Mouse (Mus musculus) right cerebral cortex, adult 2 months (tissue): Measurements from ENCODE around the gene Oxtr.

Experiments
- DNase-seq, 2 experiments: peaks; one replicate each; pipeline ENCODE4 v3.0.0; 2021 to 2022; ENCODE audit warnings: low spot score in 2 of 2

The Oxtr gene

DNA sequence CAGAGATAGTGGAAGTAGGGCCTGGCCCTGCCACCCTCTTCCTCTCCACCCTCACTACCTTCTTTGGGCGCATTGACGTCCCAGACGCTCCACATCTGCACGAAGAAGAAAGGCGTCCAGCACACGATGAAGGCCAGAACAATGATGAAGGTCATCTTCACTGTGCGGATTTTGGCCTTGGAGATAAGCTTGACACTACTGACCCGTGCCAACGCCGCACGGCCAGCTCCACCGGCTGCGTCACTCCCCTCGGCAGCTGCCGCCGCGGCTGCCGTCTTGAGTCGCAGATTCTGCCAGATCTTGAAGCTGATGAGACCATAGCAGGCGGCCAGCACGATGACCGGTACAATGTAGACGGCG lies 942 bp downstream of the Oxtr start:
- no peak for DNase-seq

DNA sequence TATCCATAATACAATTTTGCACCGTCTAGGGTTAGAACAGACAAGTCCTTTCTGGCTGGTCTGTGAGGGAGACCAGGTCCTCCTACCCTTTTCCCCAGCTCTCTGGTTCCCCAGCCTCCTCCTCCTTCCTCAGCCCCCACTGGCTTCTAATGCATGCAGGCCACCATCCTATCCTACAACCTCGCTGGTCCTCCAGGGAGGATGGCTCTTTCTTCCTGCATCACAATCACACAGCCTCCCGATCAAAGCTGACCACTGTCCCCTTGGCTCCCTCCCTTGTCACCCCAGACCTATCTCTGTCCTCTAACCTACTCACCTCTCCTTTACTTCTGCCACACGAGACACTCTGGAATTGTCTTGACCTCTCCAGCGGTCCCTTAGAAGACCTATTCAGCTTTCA lies 1.8 kb downstream of the Oxtr start:
- no peak for DNase-seq

DNA sequence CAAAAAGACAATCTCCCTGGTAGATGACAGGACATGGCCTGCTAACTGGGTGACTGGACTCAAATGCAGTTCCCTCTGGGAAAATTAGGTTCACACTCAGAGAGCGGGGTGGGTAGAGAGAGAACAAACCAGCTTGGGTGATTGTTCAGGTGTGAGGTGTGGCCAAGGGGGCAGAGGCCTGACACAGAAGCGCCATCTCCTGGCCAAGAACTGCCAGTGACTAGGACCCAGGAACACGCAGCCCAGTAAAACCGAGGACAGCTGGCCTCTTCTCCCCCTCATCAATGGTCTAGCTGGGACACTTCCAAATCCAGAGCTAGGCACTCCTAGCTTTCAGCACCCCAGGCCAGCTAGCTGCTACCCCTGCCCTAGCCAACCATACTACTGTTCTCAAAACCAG lies 5.4 kb downstream of the Oxtr start:
- DNase-seq = peak; percentile 40 to 50

DNA sequence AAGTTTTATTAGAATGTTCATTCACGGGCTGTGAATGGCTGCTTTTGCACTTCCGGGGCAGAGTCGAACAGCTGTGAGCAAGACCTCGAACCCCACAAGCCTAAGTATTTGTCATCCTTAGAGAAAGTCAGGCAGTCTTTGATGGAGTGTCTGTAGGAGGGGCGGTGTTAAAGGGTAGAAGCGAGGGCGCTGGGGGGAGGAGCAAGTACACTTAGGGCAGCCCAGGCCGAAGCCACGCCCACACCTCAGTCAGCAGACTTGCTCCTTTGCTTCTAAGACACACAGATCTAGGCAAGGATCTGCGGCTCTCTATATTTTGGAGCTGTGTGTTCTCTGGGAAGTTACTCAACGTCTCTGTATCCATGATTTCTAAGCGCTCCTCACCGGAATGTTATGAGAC lies 9.9 kb downstream of the Oxtr start:
- no peak for DNase-seq

DNA sequence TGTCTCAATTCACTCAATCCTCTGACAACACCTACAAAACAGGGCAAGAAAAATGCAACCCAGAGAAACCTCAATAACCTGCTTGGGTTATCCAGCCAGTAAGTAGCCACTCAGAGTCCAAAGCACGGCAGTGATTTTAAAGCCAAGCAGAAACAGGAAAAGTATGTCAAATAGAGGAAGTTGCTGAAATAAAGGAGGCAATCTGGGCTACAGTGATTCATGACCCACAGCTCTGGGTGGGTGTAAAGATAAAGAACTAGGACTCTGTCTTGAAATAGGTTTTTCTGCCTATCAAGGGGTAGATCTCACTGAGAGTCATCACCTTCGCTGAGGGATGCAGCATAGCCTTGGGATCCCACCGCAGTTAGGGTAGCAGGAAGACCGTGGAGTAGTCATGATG lies 18.1 kb downstream of the Oxtr start:
- DNase-seq = no peak

DNA sequence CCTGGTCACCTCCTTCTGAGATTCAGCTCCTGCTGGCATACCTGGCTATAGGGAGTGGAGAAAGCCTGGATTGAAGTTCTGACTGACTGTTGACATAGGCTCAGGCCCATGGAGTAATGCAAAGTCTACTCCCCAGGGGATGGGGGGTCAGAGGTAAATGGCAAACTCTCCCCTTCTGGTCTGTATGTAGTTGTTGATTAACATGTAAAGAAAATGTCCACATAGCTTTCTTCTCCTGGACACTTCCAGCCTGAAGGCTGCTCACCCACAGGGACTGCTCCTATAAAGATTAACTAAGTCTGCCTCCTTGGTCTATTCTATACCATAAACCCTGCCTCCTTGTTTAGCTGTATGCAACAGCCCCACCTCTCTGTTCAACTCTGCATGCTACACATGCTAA lies 23.7 kb downstream of the Oxtr start:
- no peak for DNase-seq

DNA sequence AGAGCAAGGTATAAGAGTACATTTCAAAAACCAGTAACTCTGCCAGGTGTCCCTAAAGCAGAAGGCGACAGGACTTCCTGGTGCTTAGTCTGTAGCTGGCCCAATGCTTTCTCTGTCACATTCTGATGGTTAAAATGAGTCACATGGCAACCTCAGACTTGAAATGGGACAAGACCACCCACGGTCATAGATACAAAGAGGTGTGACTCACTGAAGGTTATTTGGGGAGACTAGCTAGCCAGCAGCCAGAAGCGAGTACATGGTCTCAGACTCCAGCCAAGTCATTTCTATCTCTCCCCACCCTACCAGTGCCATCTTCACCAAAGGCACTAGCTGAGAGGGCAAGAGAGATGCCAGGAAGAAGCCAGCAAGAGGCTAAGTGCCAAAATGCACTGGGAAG lies 24.3 kb downstream of the Oxtr start:
- no peak for DNase-seq

DNA sequence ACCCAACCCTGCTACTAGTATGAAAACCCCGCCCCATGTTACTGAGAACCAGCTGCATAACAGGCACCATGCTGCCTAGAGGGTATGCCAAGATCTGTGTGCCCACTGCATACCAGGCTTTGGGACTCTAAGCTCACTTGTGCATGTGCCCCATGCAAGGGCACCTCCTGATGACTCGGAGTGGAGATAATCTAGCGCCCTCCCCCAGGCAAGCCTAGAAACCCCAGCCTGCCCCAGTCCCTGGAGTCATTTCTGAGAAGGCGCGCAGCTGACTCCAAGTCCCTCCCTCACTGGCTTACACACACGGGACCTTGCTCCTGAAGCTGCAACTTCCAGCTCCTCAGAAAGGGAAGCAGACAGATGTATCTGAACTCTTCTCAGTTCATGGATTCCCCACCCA lies 26.4 kb downstream of the Oxtr start:
- no peak for DNase-seq

DNA sequence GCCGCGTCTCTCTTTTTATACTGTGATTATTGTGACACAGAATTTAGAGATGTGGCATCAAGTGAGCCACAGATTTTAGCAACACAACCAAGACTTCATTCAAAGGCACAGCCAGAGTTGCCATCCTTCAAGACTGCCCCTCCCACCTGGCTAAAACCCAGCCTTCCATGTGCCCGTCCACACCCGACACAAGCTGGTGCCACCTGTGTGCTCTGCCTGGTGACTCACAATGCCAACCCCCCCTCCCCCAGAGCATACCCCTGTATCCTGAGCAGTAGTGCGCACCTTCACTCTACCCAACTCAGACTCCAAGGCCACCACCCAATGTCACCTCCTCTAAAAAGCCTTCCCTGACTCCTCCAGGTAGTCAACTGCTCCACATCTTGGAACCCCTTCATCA lies 28.3 kb downstream of the Oxtr start:
- no peak for DNase-seq

DNA sequence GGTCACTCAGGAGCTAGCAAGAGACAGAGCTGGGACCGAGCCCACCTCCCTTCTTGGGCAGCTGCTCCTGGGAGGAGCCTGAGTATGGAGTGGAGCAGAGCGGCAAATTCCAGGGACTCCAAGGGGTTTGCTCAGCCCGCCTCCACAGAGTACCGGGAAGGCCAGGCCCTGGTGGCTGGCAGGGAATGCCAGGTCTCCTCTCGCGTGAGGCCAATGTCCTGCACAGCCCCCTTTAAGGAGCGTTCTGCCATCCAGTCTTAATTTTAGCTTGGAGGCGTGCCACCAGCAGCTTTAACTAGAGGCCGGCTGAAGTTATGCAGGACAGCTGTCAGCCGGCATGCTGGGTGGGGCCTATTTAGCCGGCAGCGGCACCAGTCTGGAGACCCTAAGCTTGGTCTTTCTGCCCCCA lies 30.4 kb downstream of the Oxtr start, which contains the start of gene Cav3:
TSS of gene Cav3 (plus strand) at position 165 of the 409 bp plus-strand sequence.
- DNase-seq = no peak

DNA sequence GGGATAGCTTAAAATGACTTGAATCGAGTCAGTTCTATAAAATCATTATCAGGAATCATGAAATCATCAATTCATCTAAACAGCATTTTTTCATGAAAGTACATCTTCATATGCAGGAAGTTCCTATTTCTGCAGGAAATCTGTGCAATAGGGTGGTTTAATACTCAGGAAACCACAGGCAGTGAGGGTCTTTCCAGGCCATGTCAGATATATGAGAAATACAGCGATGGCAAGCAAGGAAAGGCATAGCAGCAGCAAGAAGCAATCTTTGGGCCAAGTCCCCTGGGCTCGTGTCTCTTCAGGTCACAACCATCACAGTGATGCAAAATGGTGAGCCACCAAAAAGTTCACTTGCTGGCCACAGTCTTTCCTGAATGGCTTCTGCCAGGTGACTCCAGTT lies 44.1 kb downstream of the Oxtr start:
- DNase-seq = no peak

DNA sequence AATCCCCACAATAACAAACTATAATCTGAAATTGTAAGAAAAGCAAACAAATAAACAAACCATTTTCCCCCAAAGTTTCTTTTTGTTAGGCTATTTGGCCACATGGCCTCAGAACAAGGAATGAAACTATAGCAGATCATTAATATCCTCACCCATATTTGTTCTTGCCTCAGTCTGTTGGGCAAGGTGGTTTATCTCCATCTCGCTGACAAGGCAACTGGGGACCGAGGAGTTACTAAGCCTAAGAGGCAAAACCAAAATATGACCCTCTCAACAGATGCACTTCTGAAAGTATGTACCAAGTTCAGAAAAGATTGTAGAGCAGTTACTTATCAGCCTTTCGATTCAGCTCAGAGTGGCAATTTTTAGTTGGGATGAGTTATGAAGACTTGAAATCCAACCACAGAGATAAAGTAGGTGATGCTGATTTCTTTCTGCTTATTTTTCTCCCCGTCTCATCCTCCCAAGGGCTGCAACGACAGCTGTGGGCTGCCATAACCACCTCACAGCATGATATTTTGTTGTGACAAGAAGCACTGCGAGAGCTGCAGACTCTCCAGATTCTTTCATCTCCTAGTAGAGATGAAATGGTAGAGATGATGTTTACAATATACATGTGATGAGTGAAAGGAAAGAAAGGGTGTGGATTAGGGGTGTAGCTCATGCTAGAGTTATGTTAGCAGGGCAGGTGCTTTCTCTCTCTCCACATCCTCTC lies 63.6 kb downstream of the Oxtr start:
- no peak for DNase-seq

DNA sequence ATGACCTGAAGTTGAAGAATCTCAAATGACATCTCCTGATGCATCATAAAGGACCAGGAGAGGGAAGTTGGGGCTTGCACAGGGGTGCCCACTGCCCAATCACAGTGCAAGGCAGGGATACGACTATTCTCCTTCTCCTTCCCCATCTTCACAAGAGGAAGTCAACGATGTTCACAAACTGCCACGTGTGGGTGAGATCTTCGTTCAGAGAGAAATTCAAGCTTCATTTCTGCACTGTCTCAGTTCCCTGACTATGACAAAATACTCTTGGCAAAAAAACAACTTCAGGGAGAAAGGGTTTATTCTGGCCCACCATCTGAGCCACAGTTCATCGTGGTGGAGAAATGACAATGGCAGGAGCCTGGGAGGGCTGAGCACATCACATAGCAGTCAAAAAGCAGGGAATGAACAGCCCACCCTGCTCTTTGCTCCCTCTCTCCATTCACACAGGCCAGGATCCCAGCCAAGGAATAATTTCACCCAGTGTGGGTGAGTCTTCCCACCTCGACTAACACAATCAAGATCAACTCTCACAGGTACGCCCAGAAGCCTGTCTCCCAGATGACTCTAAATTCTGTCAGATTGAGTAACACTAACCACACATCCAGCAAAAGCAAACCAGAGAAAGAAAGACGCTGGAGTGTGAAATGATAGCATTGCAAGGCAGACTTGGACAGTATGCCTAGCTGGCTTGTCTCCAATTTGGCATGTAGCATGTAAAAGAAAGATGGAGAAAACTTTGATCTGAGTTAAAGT lies 65.8 kb downstream of the Oxtr start:
- peak; percentile 32 to 43 for DNase-seq
